Mouse (Mus musculus): ENCODE measurements at regions not wholly inside any gene's neighbourhood (a gene's known extent, or its start where the extent isn't known, plus 50 kb on each side); places are given as distances from the start of the nearest gene placed in this dataset.

GRCm38 (mm10) chr15:63006471-63007228 is 838.3 kb downstream of the Gsdmc2 start:
- TF ChIP-seq GATA1 (IDR thresholded peaks at IDR 0.05; ENCODE audit: low read length): no peak

- no peak for TF ChIP-seq GATA1 (IDR thresholded peaks at IDR 0.05; ENCODE audit: low read length)
Observed at GRCm38 (mm10) chr15:62994691-62995090, 850.3 kb downstream of the Gsdmc2 start.

GRCm38 (mm10) chr15:62986871-62987270 is 858.1 kb downstream of the Gsdmc2 start:
- no peak for TF ChIP-seq GATA1 (IDR thresholded peaks at IDR 0.05; ENCODE audit: low read length)

GRCm38 (mm10) chr15:62986147-62986546 is 858.8 kb downstream of the Gsdmc2 start:
- TF ChIP-seq GATA1 (IDR thresholded peaks at IDR 0.05; ENCODE audit: low read length): no peak

- TF ChIP-seq GATA1 (IDR thresholded peaks at IDR 0.05; ENCODE audit: low read length): no peak
Observed at GRCm38 (mm10) chr15:62970566-62970965, 874.4 kb downstream of the Gsdmc2 start.

GRCm38 (mm10) chr15:62962681-62963080 is 882.3 kb downstream of the Gsdmc2 start:
- TF ChIP-seq GATA1 (IDR thresholded peaks at IDR 0.05; ENCODE audit: low read length): no peak

- TF ChIP-seq GATA1 (IDR thresholded peaks at IDR 0.05; ENCODE audit: low read length): no peak
Observed at GRCm38 (mm10) chr15:62960623-62961022, 884.4 kb downstream of the Gsdmc2 start.

- no peak for TF ChIP-seq GATA1 (IDR thresholded peaks at IDR 0.05; ENCODE audit: low read length)
Observed at GRCm38 (mm10) chr15:62958506-62959330, 886.3 kb downstream of the Gsdmc2 start.

- no peak for TF ChIP-seq GATA1 (IDR thresholded peaks at IDR 0.05; ENCODE audit: low read length)
Observed at GRCm38 (mm10) chr15:62954889-62955288, 890.1 kb downstream of the Gsdmc2 start.

GRCm38 (mm10) chr15:62954322-62954820 is 890.6 kb downstream of the Gsdmc2 start:
- TF ChIP-seq GATA1 (IDR thresholded peaks at IDR 0.05; ENCODE audit: low read length): no peak

GRCm38 (mm10) chr15:62953215-62953941 is 891.6 kb downstream of the Gsdmc2 start:
- no peak for TF ChIP-seq GATA1 (IDR thresholded peaks at IDR 0.05; ENCODE audit: low read length)

GRCm38 (mm10) chr15:62952487-62953214 is 892.3 kb downstream of the Gsdmc2 start:
- TF ChIP-seq GATA1 (IDR thresholded peaks at IDR 0.05; ENCODE audit: low read length): no peak

GRCm38 (mm10) chr15:62939416-62939815 is 905.6 kb downstream of the Gsdmc2 start:
- TF ChIP-seq GATA1 (IDR thresholded peaks at IDR 0.05; ENCODE audit: low read length): no peak

- no peak for TF ChIP-seq GATA1 (IDR thresholded peaks at IDR 0.05; ENCODE audit: low read length)
Observed at GRCm38 (mm10) chr15:62937756-62938155, 907.2 kb downstream of the Gsdmc2 start.
